Mouse (Mus musculus) erythroblast, embryonic 14.5 days (primary cell): ENCODE data around the gene Efcab2. TPM values are rescaled to one million over a fixed set of nuclear protein-coding genes. Genes with fewer than 3 reads are reported as not detected.

Experiments used
- H3K27me3 ChIP-seq: 2 replicates; pipeline ENCODE4 v1.6.1; 2012; ENCODE audit warnings: inconsistent platforms; ENCODE audit not compliant: control insufficient read depth
- H3K36me3 ChIP-seq: 2 replicates; pipeline ENCODE4 v1.6.1; 2012; ENCODE audit warnings: mild to moderate bottlenecking, inconsistent platforms; ENCODE audit not compliant: control insufficient read depth
- H3K4me1 ChIP-seq: 2 replicates; pipeline ENCODE4 v1.6.1; 2012; ENCODE audit warnings: inconsistent platforms; ENCODE audit not compliant: control insufficient read depth
- H3K4me3 ChIP-seq: replicated peaks from 2 replicates; pipeline ENCODE3; 2012; ENCODE audit warnings: moderate library complexity, mild to moderate bottlenecking, inconsistent platforms
- H3K9me3 ChIP-seq: 2 replicates; pipeline ENCODE4 v1.6.1; 2012; ENCODE audit warnings: low read length, inconsistent platforms, mixed read lengths; ENCODE audit not compliant: control insufficient read depth
- GATA1 ChIP-seq: IDR thresholded peaks from 2 replicates; pipeline ENCODE4 v1.6.1; 2012; ENCODE audit warnings: low read length, inconsistent platforms, mixed read lengths
- TAL1 ChIP-seq: IDR thresholded peaks from 3 replicates; pipeline ENCODE4 v1.6.1; 2012; ENCODE audit warnings: low read length, inconsistent platforms, mixed read lengths
- polyA plus RNA-seq: library from polyadenylated mRNA; stranded (reverse); fragments of >175 nt; gene quantifications from 2 replicates; pipeline ENCODE4 v1.2.3, GENCODE M21; 2012

Efcab2 gene
- polyA plus RNA-seq, result 0.02 and 0.06 TPM in 2 replicates

DNA sequence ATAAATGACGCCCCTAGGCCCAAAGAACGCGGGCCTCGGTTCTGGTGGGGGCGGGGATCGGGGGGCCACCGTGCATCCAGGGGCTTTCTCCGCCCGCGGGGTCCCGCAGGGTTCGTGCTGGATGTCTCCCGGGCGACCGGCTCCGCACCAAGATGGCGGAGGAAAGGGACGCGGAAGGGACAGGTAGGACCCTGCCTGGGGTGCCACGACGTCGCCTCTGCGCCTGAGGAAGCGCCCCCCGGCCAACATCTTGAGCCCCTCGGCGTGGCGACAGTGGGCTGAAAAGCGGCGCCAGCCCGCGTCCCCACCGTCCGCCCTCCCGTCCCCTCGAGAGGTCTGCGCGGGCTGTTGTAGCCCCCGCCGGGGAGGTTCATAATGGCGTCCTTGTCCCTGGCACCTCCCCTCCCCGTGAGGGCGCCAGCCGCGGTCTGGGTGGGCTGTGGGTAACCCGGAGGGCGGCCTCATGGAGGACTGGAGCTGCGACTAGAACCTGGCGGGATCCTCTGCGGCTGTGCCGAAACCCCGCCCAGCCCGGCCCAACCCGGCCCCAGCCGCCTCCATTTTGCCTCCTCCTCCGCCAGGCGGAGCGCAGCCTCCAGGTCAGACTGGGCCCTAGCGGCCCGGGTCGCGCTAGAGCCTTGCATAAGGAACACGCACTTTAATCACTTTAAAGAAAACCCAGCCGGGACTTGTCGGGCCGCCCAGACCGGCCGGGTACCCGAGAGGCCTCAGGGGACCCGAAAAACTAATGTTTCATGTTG is at the start of gene Efcab2:
Gene Efcab2 (plus strand): TSS at position 135 of the 761 bp plus-strand sequence.
- no peaks in the 10 kb centered on the region for H3K27me3 ChIP-seq
- TF ChIP-seq TAL1 (no peak), GATA1 (no peak)
- H3K4me3 ChIP-seq, result peak within 1 kb of the TSS; percentile 100
- no peaks in the 10 kb centered on the region for H3K36me3 ChIP-seq
- H3K4me1 ChIP-seq, result peaks cover 31% of the 10 kb centered on the region
- H3K9me3 ChIP-seq, result no peaks in the 10 kb centered on the region

- peaks cover 3% of the 10 kb centered on the region; the same call in 1 of the 2 replicates for H3K27me3 ChIP-seq
- no peak overlapping the region for H3K4me3 ChIP-seq
- no peaks in the 10 kb centered on the region for H3K36me3 ChIP-seq
- TF ChIP-seq GATA1 (no peak), TAL1 (no peak)
- no peaks in the 10 kb centered on the region for H3K9me3 ChIP-seq
- H3K4me1 ChIP-seq, result peaks cover 2% of the 10 kb centered on the region; the same call in 1 of the 2 replicates
Measured at GRCm38 (mm10) chr1:178357776-178358710, 47.8 kb upstream of the Efcab2 start.

GRCm38 (mm10) chr1:178360264-178360663 is 45.6 kb upstream of the Efcab2 start:
- Histone ChIP-seq H3K36me3 (no peaks in the 10 kb centered on the region), H3K9me3 (no peaks in the 10 kb centered on the region), H3K4me1 (peaks cover 2% of the 10 kb centered on the region; the same call in 1 of the 2 replicates), H3K27me3 (peaks cover 3% of the 10 kb centered on the region; the same call in 1 of the 2 replicates), H3K4me3 (no peak overlapping the region)
- TF ChIP-seq TAL1 (no peak), GATA1 (no peak)

DNA sequence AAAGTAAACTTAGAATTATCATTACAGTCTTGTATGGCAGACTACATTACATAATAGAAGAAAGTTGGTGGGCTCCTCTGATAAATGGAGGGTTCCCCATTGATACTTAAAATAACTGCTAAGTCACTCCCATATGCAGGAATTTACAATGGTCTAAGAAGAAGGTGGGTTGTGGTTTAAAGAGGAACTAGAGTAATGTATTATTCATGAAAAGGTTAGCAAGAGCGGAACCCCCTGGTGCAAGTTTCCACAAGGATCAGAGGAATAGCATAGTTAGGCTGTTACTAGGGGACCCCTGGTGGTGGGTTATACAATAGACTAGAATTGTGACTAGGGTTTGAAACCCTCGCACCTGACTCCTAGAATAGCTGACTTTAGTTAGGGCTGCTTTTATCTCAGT is 45.2 kb upstream of the Efcab2 start:
- no peaks in the 10 kb centered on the region for H3K36me3 ChIP-seq
- peaks cover 3% of the 10 kb centered on the region; the same call in 1 of the 2 replicates for H3K27me3 ChIP-seq
- no peaks in the 10 kb centered on the region for H3K9me3 ChIP-seq
- peaks cover 2% of the 10 kb centered on the region; the same call in 1 of the 2 replicates for H3K4me1 ChIP-seq
- TF ChIP-seq GATA1, result no peak
- TF ChIP-seq TAL1, result no peak
- H3K4me3 ChIP-seq, result no peak overlapping the region

DNA sequence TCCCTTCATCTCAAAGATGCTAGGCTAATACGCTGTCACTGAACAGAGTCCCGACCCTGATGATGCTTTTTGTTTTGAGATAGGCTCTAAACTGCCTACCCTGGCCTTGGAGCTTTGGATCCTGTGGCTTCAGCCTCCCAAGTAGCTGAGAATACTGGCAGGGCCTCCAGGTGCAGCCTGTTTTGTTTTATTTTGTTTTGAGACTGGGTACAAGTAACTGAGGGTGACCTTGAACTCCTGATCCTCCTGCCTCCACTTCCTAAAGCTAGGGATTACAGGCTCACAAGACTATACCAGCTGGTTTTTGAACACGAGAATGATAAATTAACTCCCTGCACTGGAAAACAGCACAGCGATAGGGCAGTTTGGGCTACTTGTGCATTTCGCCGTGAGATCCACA is 40.7 kb upstream of the Efcab2 start:
- Histone ChIP-seq H3K9me3 (no peaks in the 10 kb centered on the region), H3K4me3 (no peak overlapping the region), H3K4me1 (peaks cover 19% of the 10 kb centered on the region), H3K36me3 (no peaks in the 10 kb centered on the region), H3K27me3 (no peaks in the 10 kb centered on the region)
- TF ChIP-seq GATA1 (no peak), TAL1 (no peak)

- Histone ChIP-seq H3K27me3 (no peaks in the 10 kb centered on the region), H3K36me3 (no peaks in the 10 kb centered on the region), H3K9me3 (no peaks in the 10 kb centered on the region), H3K4me1 (peaks cover 28% of the 10 kb centered on the region), H3K4me3 (no peak overlapping the region)
- TF ChIP-seq GATA1, result no peak
- TF ChIP-seq TAL1, result no peak
Measured at GRCm38 (mm10) chr1:178368121-178368520, 37.8 kb upstream of the Efcab2 start.

- TF ChIP-seq GATA1 (no peak), TAL1 (no peak)
- H3K4me1 ChIP-seq, result peaks cover 32% of the 10 kb centered on the region
- H3K9me3 ChIP-seq, result no peaks in the 10 kb centered on the region
- H3K27me3 ChIP-seq, result no peaks in the 10 kb centered on the region
- peak overlapping the region; percentile 69 for H3K4me3 ChIP-seq
- H3K36me3 ChIP-seq, result no peaks in the 10 kb centered on the region
Measured at GRCm38 (mm10) chr1:178368548-178369271, 37.2 kb upstream of the Efcab2 start.

- H3K9me3 ChIP-seq, result no peaks in the 10 kb centered on the region
- TF ChIP-seq GATA1, result no peak
- no peaks in the 10 kb centered on the region for H3K27me3 ChIP-seq
- no peaks in the 10 kb centered on the region for H3K36me3 ChIP-seq
- peaks cover 32% of the 10 kb centered on the region for H3K4me1 ChIP-seq
- peak overlapping the region; percentile 69 for H3K4me3 ChIP-seq
Measured at GRCm38 (mm10) chr1:178369272-178369651, 36.6 kb upstream of the Efcab2 start.

DNA sequence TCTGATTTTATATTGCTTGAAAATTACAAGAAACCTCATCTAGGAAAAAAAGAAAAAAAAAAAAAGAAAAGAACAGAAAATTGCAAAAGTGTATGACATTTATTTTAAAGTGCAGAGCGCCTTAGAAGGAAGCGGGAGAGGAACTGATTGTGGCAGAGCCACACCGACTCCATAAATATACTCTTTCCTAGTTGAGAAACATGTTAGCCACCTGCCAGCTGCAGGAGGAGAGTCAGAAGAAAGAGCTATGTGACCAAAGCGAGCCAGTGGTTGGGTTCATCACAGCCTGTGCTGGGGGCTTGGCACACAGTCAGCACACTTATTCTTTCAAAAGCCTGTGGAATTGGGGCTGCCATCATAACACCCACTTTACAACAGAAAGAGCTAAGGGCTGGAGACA is 33.2 kb upstream of the Efcab2 start:
- TF ChIP-seq TAL1, result no peak
- TF ChIP-seq GATA1, result no peak
- Histone ChIP-seq H3K36me3 (no peaks in the 10 kb centered on the region), H3K27me3 (no peaks in the 10 kb centered on the region), H3K4me1 (peaks cover 47% of the 10 kb centered on the region), H3K9me3 (no peaks in the 10 kb centered on the region), H3K4me3 (no peak overlapping the region)
